Mouse (Mus musculus) liver, adult 2 months (tissue): ENCODE data around the gene Plce1. TPM values are rescaled to one million over a fixed set of nuclear protein-coding genes. Genes with fewer than 3 reads are reported as not detected.

Experiments used
- DNase-seq: peaks from one replicate; pipeline ENCODE4 v3.0.0-alpha.2; 2011; ENCODE audit warnings: low read depth, low spot score; ENCODE audit errors: extremely low read depth
- H3K27ac ChIP-seq: fragments of 200-500 bp; replicated peaks from 2 replicates; pipeline ENCODE4 v1.5.1; 2012; ENCODE audit warnings: low read depth, mild to moderate bottlenecking, control low read depth, inconsistent platforms, low read length; ENCODE audit not compliant: insufficient read depth
- H3K27me3 ChIP-seq: fragments of 200-500 bp; 2 replicates; pipeline ENCODE4 v1.6.1; 2012; ENCODE audit warnings: mild to moderate bottlenecking, moderate library complexity, low read length, inconsistent platforms; ENCODE audit not compliant: control insufficient read depth, insufficient read depth
- H3K36me3 ChIP-seq: fragments of 200-500 bp; 2 replicates; pipeline ENCODE4 v1.6.1; 2012; ENCODE audit warnings: low read length, inconsistent platforms; ENCODE audit not compliant: control insufficient read depth, insufficient read depth
- H3K4me1 ChIP-seq: fragments of 200-500 bp; 2 replicates; pipeline ENCODE4 v1.6.1; 2011; ENCODE audit warnings: low read length; ENCODE audit not compliant: control insufficient read depth, insufficient read depth
- H3K4me3 ChIP-seq: fragments of 200-500 bp; 2 replicates; pipeline ENCODE4 v1.5.1; 2011; ENCODE audit warnings: low read depth, mild to moderate bottlenecking, control low read depth, low read length, moderate library complexity; ENCODE audit not compliant: insufficient read depth
- H3K79me2 ChIP-seq: fragments of 200-500 bp; 2 replicates; pipeline ENCODE4 v1.6.1; 2012; ENCODE audit warnings: inconsistent platforms, mild to moderate bottlenecking, low read length, moderate library complexity; ENCODE audit not compliant: control insufficient read depth, insufficient read depth
- H3K9ac ChIP-seq: fragments of 200-500 bp; 2 replicates; pipeline ENCODE4 v1.6.1; 2012; ENCODE audit warnings: low read depth, mild to moderate bottlenecking, control low read depth, inconsistent platforms, low read length
- CTCF ChIP-seq: fragments of 200-500 bp; IDR thresholded peaks from 2 replicates; pipeline ENCODE4 v1.5.1; 2011; ENCODE audit warnings: low read depth, low read length, control low read depth
- POLR2A ChIP-seq: fragments of 200-500 bp; IDR thresholded peaks from 2 replicates; pipeline ENCODE4 v1.6.1; 2011; ENCODE audit warnings: low read length, control low read depth; ENCODE audit not compliant: insufficient read depth; ENCODE audit errors: extremely low read depth
- WGBS: fragments of 180-500 bp; shearing (Covaris S2); methylation state at CpG from one replicate; pipeline ENCODE4 v1.1.7; 2018; 5-methylcytosine and 5-hydroxymethylcytosine counted together
- polyA plus RNA-seq: library from polyadenylated mRNA; depleted of rRNA; stranded (reverse); fragments of >200 nt; gene quantifications from 2 replicates; pipeline ENCODE4 v1.2.3, GENCODE M21; 2012
- total RNA-seq: library from RNA; depleted of rRNA; stranded (reverse); fragments of >200 nt; gene quantifications from 2 replicates; pipeline ENCODE4 v1.2.3, GENCODE M21; 2014

Gene Plce1
- total and polyA plus RNA-seq, 2 experiments: 1.9 to 8.6 TPM

DNA sequence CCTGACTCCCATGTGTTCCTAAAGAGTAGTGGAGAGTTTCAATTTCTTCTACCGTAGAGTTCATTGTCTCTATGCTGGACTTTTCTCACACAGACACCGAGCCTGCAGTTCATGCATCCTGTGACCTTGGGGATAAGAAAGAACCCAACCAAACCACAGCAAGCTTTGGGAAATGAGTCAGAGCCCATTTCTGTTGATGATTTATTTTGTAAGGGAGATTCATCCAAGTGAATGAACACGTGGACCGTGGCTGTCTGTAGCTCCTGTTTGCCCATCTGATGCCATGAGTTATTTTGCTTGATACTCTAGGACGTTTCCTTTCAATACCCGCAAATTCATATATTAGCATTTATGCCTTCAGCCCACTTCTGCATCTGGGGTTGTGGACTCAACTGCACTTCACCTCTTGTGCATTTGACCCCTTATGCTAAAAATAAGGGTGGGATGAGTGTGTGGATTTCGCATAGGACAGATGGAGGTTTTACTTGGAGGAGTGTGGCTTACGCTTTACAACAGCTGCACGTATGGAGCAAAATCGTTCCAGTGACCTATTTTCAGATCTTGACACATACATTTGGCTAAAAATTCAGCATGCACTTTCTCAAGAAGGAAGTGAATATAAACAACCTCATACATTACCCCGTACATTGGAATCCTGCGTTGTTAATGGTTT, 112.5 kb downstream of the Plce1 start:
- Histone ChIP-seq H3K9ac (no peak overlapping the region), H3K4me1 (no peaks in the 10 kb centered on the region), H3K27ac (no peak overlapping the region), H3K4me3 (no peak overlapping the region), H3K36me3 (no peaks in the 10 kb centered on the region), H3K79me2 (0 out of 2 replicates have a peak, but pooled peaks cover 3% of the 10 kb centered on the region), H3K27me3 (no peaks in the 10 kb centered on the region)
- TF ChIP-seq POLR2A (no peak), CTCF (no peak)
- WGBS: 75% methylated on average over 12 of the region's 12 CpGs
- DNase-seq: peak; percentile 16

DNA sequence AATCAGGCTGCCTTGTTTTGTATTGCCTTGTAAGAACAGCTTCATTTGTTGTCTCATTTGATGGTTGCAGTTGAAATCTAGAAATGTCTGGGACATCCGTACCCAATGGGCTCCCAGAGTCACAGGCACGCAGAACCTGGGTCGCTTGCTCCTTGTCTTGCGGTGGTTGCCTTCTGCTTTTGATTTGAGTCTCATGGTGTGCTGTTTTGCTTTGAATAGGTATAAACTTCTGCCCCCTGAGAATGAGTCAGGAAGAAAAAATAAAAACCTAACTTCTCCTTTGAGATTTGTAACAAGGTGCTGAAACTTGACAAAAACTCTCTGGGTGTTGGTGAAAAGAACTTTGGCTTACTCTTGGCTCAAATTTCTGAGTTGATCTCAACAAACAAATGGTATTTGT, 115.2 kb downstream of the Plce1 start:
- no peaks in the 10 kb centered on the region for H3K27me3 ChIP-seq
- no peaks in the 10 kb centered on the region for H3K4me1 ChIP-seq
- TF ChIP-seq POLR2A: no peak
- no peak for TF ChIP-seq CTCF
- no peaks in the 10 kb centered on the region for H3K36me3 ChIP-seq
- WGBS: 94% methylated on average over 4 of the region's 4 CpGs
- H3K9ac ChIP-seq: no peak overlapping the region
- DNase-seq: no peak
- 0 out of 2 replicates have a peak, but pooled peaks cover 3% of the 10 kb centered on the region for H3K79me2 ChIP-seq
- H3K27ac ChIP-seq: no peak overlapping the region
- H3K4me3 ChIP-seq: no peak overlapping the region

DNA sequence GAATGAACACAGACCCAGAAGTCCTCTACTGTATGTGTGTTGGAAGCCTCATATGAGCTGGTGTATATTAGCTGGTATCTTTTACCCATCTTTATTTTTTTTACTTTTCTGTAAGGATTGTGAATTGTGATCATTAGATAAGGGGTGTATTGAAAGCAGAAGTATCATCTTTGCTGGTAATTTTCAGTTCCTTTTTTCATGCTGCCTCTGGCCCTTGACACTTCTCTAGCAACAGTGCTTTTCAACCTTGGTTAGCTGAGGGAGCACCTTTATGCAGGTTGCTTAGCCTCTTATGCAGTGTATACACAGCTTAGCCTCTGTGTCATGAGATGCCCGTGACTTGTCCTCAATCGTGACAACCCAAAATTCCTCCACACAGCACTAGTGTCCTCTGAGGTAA, 116.5 kb downstream of the Plce1 start:
- H3K27ac ChIP-seq: no peak overlapping the region
- DNase-seq: no peak
- H3K9ac ChIP-seq: no peak overlapping the region
- H3K4me3 ChIP-seq: no peak overlapping the region
- no peaks in the 10 kb centered on the region for H3K27me3 ChIP-seq
- H3K36me3 ChIP-seq: no peaks in the 10 kb centered on the region
- 0 out of 2 replicates have a peak, but pooled peaks cover 3% of the 10 kb centered on the region for H3K79me2 ChIP-seq
- 66% methylated on average over 2 of the region's 2 CpGs for WGBS
- H3K4me1 ChIP-seq: no peaks in the 10 kb centered on the region
- no peak for TF ChIP-seq CTCF

DNA sequence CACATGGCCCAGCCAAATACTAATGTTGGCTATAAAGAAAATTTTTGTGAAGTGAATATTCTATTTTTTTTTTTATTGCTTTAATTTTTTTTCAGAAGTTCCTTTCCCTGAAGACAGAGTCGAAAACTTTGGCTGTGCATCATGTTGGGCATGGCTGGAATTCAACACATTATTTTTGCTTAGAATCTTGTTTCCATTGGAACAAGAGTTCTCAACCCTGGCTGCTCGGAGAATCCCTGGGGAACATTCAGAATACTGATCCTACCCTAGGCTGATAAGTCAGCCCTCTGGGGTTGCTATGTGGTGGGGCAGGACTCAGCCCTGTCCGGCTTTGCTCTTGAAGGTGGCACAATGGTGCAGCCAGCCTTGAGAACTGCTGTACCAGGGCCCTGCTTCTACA, 118.1 kb downstream of the Plce1 start:
- Histone ChIP-seq H3K9ac (no peak overlapping the region), H3K27ac (no peak overlapping the region), H3K4me3 (no peak overlapping the region), H3K36me3 (no peaks in the 10 kb centered on the region), H3K4me1 (no peaks in the 10 kb centered on the region), H3K79me2 (0 out of 2 replicates have a peak, but pooled peaks cover 3% of the 10 kb centered on the region), H3K27me3 (no peaks in the 10 kb centered on the region)
- TF ChIP-seq CTCF (no peak), POLR2A (no peak)
- 83% methylated on average over 3 of the region's 3 CpGs for WGBS
- no peak for DNase-seq

DNA sequence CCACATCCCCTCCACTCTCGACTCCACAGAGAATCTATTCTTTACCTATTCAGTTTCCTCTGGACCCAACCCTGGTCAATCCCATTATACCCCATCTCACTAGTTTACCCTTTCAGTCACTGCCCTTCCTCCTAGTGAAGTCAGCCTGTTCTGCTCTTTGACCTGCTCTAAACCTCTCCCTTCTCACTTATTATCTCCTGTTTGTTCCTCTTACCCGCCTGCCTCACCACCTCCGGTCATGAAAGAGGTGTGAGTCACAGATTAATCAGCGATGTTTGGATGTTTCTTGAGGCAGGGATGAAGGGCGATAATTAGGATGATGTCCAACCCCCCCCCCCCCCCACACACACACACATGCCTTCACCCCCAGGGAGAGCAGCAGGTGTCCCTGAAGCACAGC, 120.2 kb downstream of the Plce1 start:
- TF ChIP-seq CTCF (no peak), POLR2A (no peak)
- Histone ChIP-seq H3K4me3 (no peak overlapping the region), H3K4me1 (no peaks in the 10 kb centered on the region), H3K9ac (no peak overlapping the region), H3K27ac (no peak overlapping the region), H3K27me3 (no peaks in the 10 kb centered on the region), H3K36me3 (no peaks in the 10 kb centered on the region), H3K79me2 (0 out of 2 replicates have a peak, but pooled peaks cover 3% of the 10 kb centered on the region)
- WGBS: 41% methylated on average over 5 of the region's 5 CpGs
- peak; percentile 19 for DNase-seq

DNA sequence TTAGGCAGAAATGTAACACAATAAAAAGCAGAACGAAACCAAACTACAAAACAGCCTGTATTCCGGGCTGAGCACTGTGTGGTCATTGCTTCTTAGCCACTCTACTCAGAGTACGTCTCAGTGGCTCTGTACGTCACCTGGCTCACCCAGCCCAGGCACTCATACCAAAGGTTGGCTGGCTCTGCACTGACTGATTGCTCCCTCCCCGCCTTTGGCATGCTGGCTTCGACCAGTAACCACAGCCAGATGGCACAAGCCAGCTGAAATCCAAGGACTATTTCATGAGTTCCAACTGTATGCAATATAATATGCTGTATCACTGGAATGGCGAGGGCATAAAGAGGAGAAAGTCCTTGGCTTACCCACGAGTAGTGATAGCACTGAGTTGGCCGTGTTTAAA, 121.9 kb downstream of the Plce1 start:
- DNase-seq: peak; percentile 91
- no peak overlapping the region for H3K27ac ChIP-seq
- H3K4me1 ChIP-seq: no peaks in the 10 kb centered on the region
- TF ChIP-seq POLR2A (no peak), CTCF (peak; percentile 55)
- H3K36me3 ChIP-seq: no peaks in the 10 kb centered on the region
- H3K9ac ChIP-seq: no peak overlapping the region
- H3K79me2 ChIP-seq: 0 out of 2 replicates have a peak, but pooled peaks cover 3% of the 10 kb centered on the region
- 38% methylated on average over 9 of the region's 9 CpGs for WGBS
- no peaks in the 10 kb centered on the region for H3K27me3 ChIP-seq
- H3K4me3 ChIP-seq: no peak overlapping the region
